Mouse (Mus musculus): Measurements from ENCODE around the gene Gm21149. TPM values are rescaled to one million over a fixed set of nuclear protein-coding genes. Genes with fewer than 3 reads are reported as not detected.
A peak's percentile ranks its signal among the peaks of the same experiment; 100 is the strongest.
"Not testable (repeated sequence)": the region's sequence is repeated elsewhere in the genome, so short reads cannot be mapped to it uniquely, and the experiment has no call there.

Gene Gm21149
- total RNA-seq (2021), result not detected
- long read RNA-seq, experiment 1, result 0 reads
- long read RNA-seq, experiment 2, result 0 reads

- not testable (repeated sequence) for DNase-seq
These were observed at the start of gene Gm21149 for GRCm38 (mm10) chr5:15476423-15476822. TSS of gene Gm21149 (minus strand) at chr5:15476523.

- DNase-seq, result peak; percentile 45
These were observed 46.1 kb upstream of the Gm21149 start for GRCm38 (mm10) chr5:15522470-15522869.

GRCm38 (mm10) chr5:15522028-15522427, 45.7 kb upstream of the Gm21149 start:
- DNase-seq, result not testable (repeated sequence)

- peak; percentile 15 for DNase-seq
These were observed 44.1 kb upstream of the Gm21149 start for GRCm38 (mm10) chr5:15520418-15520817.

- DNase-seq, result not testable (repeated sequence)
These were observed 40.8 kb upstream of the Gm21149 start for GRCm38 (mm10) chr5:15517150-15517549.

GRCm38 (mm10) chr5:15512236-15512635, 35.9 kb upstream of the Gm21149 start:
- DNase-seq, result not testable (repeated sequence)

- not testable (repeated sequence) for DNase-seq
These were observed 33.6 kb upstream of the Gm21149 start for GRCm38 (mm10) chr5:15509911-15510310.

- peak; percentile 24 for DNase-seq
These were observed 32.4 kb upstream of the Gm21149 start for GRCm38 (mm10) chr5:15508460-15509451.

GRCm38 (mm10) chr5:15507757-15508459, 31.6 kb upstream of the Gm21149 start:
- not testable (repeated sequence) for DNase-seq

- no peak for DNase-seq
These were observed 30.9 kb upstream of the Gm21149 start for GRCm38 (mm10) chr5:15507309-15507619.

- peak; percentile 66 for DNase-seq
These were observed 30.4 kb upstream of the Gm21149 start for GRCm38 (mm10) chr5:15506575-15507308.

- peak; percentile 55 for DNase-seq
These were observed 22.6 kb upstream of the Gm21149 start for GRCm38 (mm10) chr5:15498774-15499400.

- DNase-seq, result not testable (repeated sequence)
These were observed 22.0 kb upstream of the Gm21149 start for GRCm38 (mm10) chr5:15498350-15498749.

- not testable (repeated sequence) for DNase-seq
These were observed 14.6 kb upstream of the Gm21149 start for GRCm38 (mm10) chr5:15490934-15491333.

GRCm38 (mm10) chr5:15488743-15489142, 12.4 kb upstream of the Gm21149 start:
- no peak for DNase-seq

- DNase-seq, result peak; percentile 11
These were observed 8.3 kb upstream of the Gm21149 start for GRCm38 (mm10) chr5:15484616-15485015.

GRCm38 (mm10) chr5:15483576-15483975, 7.3 kb upstream of the Gm21149 start:
- not testable (repeated sequence) for DNase-seq

GRCm38 (mm10) chr5:15482815-15483214, 6.5 kb upstream of the Gm21149 start:
- not testable (repeated sequence) for DNase-seq

- DNase-seq, result not testable (repeated sequence)
These were observed 6.2 kb downstream of the Gm21149 start for GRCm38 (mm10) chr5:15470141-15470540.

GRCm38 (mm10) chr5:15467768-15468167, 8.6 kb downstream of the Gm21149 start:
- DNase-seq, result not testable (repeated sequence)

- DNase-seq, result not testable (repeated sequence)
These were observed 10.1 kb downstream of the Gm21149 start for GRCm38 (mm10) chr5:15466218-15466617.

- peak; percentile 49 for DNase-seq
These were observed 12.8 kb downstream of the Gm21149 start for GRCm38 (mm10) chr5:15463561-15463960.
